In the genomic region with DNA sequence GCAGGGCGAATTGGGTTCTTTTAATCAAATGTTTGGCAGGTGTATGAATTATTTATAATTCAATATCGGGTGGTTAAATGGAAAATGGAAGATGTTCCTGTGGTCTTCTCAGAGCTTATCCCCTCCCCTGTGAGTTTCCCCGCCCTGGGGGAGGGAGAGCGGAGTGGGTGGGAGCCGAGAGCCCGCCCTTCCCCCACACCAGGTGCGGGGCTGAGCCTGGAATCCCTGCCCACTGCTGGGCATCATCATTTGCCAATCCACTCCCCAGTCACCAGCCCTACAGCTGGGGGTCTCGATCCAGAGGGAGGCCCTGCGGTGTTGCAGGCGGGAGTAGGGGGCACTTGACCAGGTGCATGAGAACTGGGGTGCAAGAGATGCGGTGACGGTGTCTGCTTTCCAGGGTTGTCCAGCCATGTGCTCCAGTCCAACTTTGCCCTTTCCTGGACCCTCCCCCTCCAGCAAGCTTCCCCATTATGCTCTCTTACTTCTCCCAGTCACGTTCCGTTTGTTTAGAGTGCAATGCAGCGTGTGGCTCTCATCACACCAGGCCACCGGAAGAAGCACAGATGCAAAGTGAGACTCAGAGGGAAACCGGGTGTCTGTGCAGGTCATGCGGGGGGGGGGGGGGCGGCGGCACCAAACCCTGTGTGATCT, we compare ENCODE assay signal across 13 mouse cellular contexts. TPM values are rescaled to one million over a fixed set of nuclear protein-coding genes. Genes with fewer than 3 reads are reported as not detected.
A peak's percentile ranks its signal among the peaks of the same experiment; 100 is the strongest.
DNase-seq lines count a peak whose midpoint lies in the region; ATAC-seq lines count a peak whose summit lies in the region.
"Had no signal": no experiment of that assay in that cellular context is flagged by ENCODE, and none has a peak within 500 bp of the region (broad histone marks: within the 10 kb centered on the region; RNA-seq: fewer than 3 reads in every experiment).

No protein-coding gene starts in this region.

- peaks cover 77% of the 10 kb centered on the region for H3K27me3 ChIP-seq in neural tube, embryonic 11.5 days (ENCODE audit: control insufficient read depth, insufficient read depth, low read length)
- H3K27me3 ChIP-seq in forebrain, embryonic 15.5 days: peaks cover 11% of the 10 kb centered on the region; the same call in 1 of the 2 replicates
- peaks cover 26% of the 10 kb centered on the region for H3K27me3 ChIP-seq in midbrain, embryonic 11.5 days (ENCODE audit: control insufficient read depth, insufficient read depth, low read length)
- peaks cover 99% of the 10 kb centered on the region for H3K27me3 ChIP-seq in heart, embryonic 10.5 days (ENCODE audit: insufficient read depth, poor library complexity, severe bottlenecking)

- H3K4me1 ChIP-seq in neural tube, embryonic 11.5 days (ENCODE audit: control insufficient read depth, insufficient read depth, low read length): peaks cover 31% of the 10 kb centered on the region
- H3K4me1 ChIP-seq in forebrain, embryonic 15.5 days: peaks cover 41% of the 10 kb centered on the region
- H3K4me1 ChIP-seq in midbrain, embryonic 11.5 days (ENCODE audit: control insufficient read depth, insufficient read depth, low read length): peaks cover 40% of the 10 kb centered on the region
- H3K4me1 ChIP-seq in heart, embryonic 10.5 days: peaks cover 34% of the 10 kb centered on the region
- H3K4me1 ChIP-seq: liver, embryonic 15.5 days had no signal

- peak; percentile 15; the same call in 1 of the 2 replicates for ATAC-seq in neural tube, embryonic 11.5 days (ENCODE audit: insufficient read depth, low FRiP score, low TSS enrichment)
- peak; percentile 30 for ATAC-seq in forebrain, embryonic 15.5 days (replicated peaks)
- peak; percentile 31; the same call in 1 of the 2 replicates for ATAC-seq in midbrain, embryonic 11.5 days (ENCODE audit: low FRiP score)
- no peak for ATAC-seq in activated CD4-positive, CD25-positive, alpha-beta regulatory T cell, adult 4 months

- under 1% methylated on average over 20 of the region's 20 CpGs for WGBS in neural tube, embryonic 11.5 days
- WGBS in forebrain, embryonic 15.5 days: 3% methylated on average over 20 of the region's 20 CpGs
- 1% methylated on average over 20 of the region's 20 CpGs for WGBS in midbrain, embryonic 11.5 days
- 5% methylated on average over 20 of the region's 20 CpGs for WGBS in heart, embryonic 10.5 days

- H3K36me3 ChIP-seq in neural tube, embryonic 11.5 days (ENCODE audit: control insufficient read depth, insufficient read depth, low read length): no peaks in the 10 kb centered on the region
- no peaks in the 10 kb centered on the region for H3K36me3 ChIP-seq in forebrain, embryonic 15.5 days
- no peaks in the 10 kb centered on the region for H3K36me3 ChIP-seq in midbrain, embryonic 11.5 days (ENCODE audit: control insufficient read depth, insufficient read depth, low read length)
- H3K36me3 ChIP-seq in heart, embryonic 10.5 days: no peaks in the 10 kb centered on the region
- H3K36me3 ChIP-seq: liver, embryonic 15.5 days had no signal

- H3K9ac ChIP-seq in neural tube, embryonic 11.5 days (ENCODE audit: low read length): no peak overlapping the region
- H3K9ac ChIP-seq in forebrain, embryonic 15.5 days (replicated peaks): no peak overlapping the region
- peak overlapping the region; percentile 51 for H3K9ac ChIP-seq in midbrain, embryonic 11.5 days (ENCODE audit: low read length)
- H3K9ac ChIP-seq: liver, embryonic 15.5 days had no signal

- 0 out of 2 replicates have a peak overlapping the region, but pooled peaks have one; percentile 34 for H3K27ac ChIP-seq in neural tube, embryonic 11.5 days (ENCODE audit: low read depth, low read length)
- no peak overlapping the region; the same call in 1 of the 2 replicates for H3K27ac ChIP-seq in forebrain, embryonic 15.5 days (replicated peaks)
- peak overlapping the region; percentile 40 for H3K27ac ChIP-seq in midbrain, embryonic 11.5 days (ENCODE audit: low read depth, low read length)
- H3K27ac ChIP-seq in heart, embryonic 10.5 days: no peak overlapping the region
- H3K27ac ChIP-seq: liver, embryonic 15.5 days had no signal

- 0 out of 2 replicates have a peak overlapping the region, but pooled peaks have one; percentile 3 for H3K4me3 ChIP-seq in neural tube, embryonic 11.5 days (ENCODE audit: low read depth, low read length)
- H3K4me3 ChIP-seq in forebrain, embryonic 15.5 days: peak overlapping the region; percentile 1; the same call in 1 of the 2 replicates
- no peak overlapping the region; the same call in 1 of the 2 replicates for H3K4me3 ChIP-seq in midbrain, embryonic 11.5 days (ENCODE audit: low read depth, low read length)
- H3K4me3 ChIP-seq in heart, embryonic 10.5 days: no peak overlapping the region; the same call in 1 of the 2 replicates
- H3K4me3 ChIP-seq: liver, embryonic 15.5 days; megakaryocyte, embryonic 14.5 days had no signal

- peak; percentile 65 for DNase-seq in neural tube, embryonic 11.5 days (ENCODE audit: low spot score)
- no peak for DNase-seq in neural tube, embryonic 10.5 days (ENCODE audit: extremely low spot score, low spot score)
- DNase-seq in midbrain, embryonic 11.5 days (ENCODE audit: low spot score, missing footprints): peak; percentile 94
- DNase-seq in heart, adult 18-20 months: no peak
- no peak for DNase-seq in adrenal gland, adult 8-10 months
- no peak for DNase-seq in heart, embryonic 10.5 days (ENCODE audit: low spot score)
- DNase-seq: cerebellum, adult 18-20 months; gastrocnemius, postnatal 25 days had no signal

- no peaks in the 10 kb centered on the region for H3K9me3 ChIP-seq in neural tube, embryonic 11.5 days (ENCODE audit: control insufficient read depth, low read length)
- no peaks in the 10 kb centered on the region for H3K9me3 ChIP-seq in forebrain, embryonic 15.5 days
- no peaks in the 10 kb centered on the region for H3K9me3 ChIP-seq in midbrain, embryonic 11.5 days (ENCODE audit: control insufficient read depth, low read length)
- H3K9me3 ChIP-seq in heart, embryonic 10.5 days: no peaks in the 10 kb centered on the region
- H3K9me3 ChIP-seq: liver, embryonic 15.5 days; megakaryocyte, embryonic 14.5 days had no signal

- H3K4me2 ChIP-seq in neural tube, embryonic 11.5 days (ENCODE audit: low read depth): peak overlapping the region; percentile 31
- H3K4me2 ChIP-seq in forebrain, embryonic 15.5 days (replicated peaks): peak overlapping the region; percentile 29
- H3K4me2 ChIP-seq in midbrain, embryonic 11.5 days: peak overlapping the region; percentile 40
- H3K4me2 ChIP-seq: liver, embryonic 15.5 days had no signal

RNA-seq across cellular contexts. Expression of a gene that starts 23.1 kb away (rescaled TPM):
- polyA plus RNA-seq in neural tube, embryonic 11.5 days (2014; fragmentation: Nextera tagmentation; extraction: Ambion mirVana): 3.1 and 3.4 TPM in 2 replicates
- 6.0 and 6.1 TPM in 2 replicates for polyA plus RNA-seq in forebrain, embryonic 15.5 days (2015; fragmentation: Nextera tagmentation; extraction: Ambion mirVana)
- polyA plus RNA-seq in midbrain, embryonic 11.5 days (2014; fragmentation: Nextera tagmentation; extraction: Ambion mirVana): 4.8 and 6.4 TPM in 2 replicates
- 1 to 10 TPM in 1 of 2 experiments, under 1 TPM in 1; 0.52 to 1.0 TPM for total RNA-seq in heart, adult 18-20 months (2021)
- total RNA-seq in adrenal gland, adult 8-10 months (2022): 1 to 10 TPM; 1.8 to 3.5 (median 2.5) TPM
- not detected for polyA plus RNA-seq in activated CD4-positive, CD25-positive, alpha-beta regulatory T cell, adult 4 months (2017; shearing (Covaris generic))
- 0.04 and 0.12 TPM in 2 replicates for polyA plus RNA-seq in heart, embryonic 10.5 days (2016; fragmentation: Nextera tagmentation; extraction: Ambion mirVana)
- total RNA-seq: hematopoietic stem cell, adult 5-6 weeks had no signal
- polyA plus RNA-seq: liver, embryonic 15.5 days had no signal

Comparison
In these comparisons a context has a peak if more than half of its experiments do, and no peak if none do; other contexts are left out.
1. DNase-seq: peak in neural tube, embryonic 11.5 days (single experiment) and midbrain, embryonic 11.5 days (single experiment); none in neural tube, embryonic 10.5 days (single experiment), heart, adult 18-20 months (0 of 2), adrenal gland, adult 8-10 months (single experiment) and heart, embryonic 10.5 days (single experiment).
2. H3K27ac ChIP-seq: peak in neural tube, embryonic 11.5 days (single experiment) and midbrain, embryonic 11.5 days (single experiment); none in forebrain, embryonic 15.5 days (single experiment) and heart, embryonic 10.5 days (single experiment).
3. H3K4me3 ChIP-seq: peak in neural tube, embryonic 11.5 days (single experiment) and forebrain, embryonic 15.5 days (single experiment); none in midbrain, embryonic 11.5 days (single experiment) and heart, embryonic 10.5 days (single experiment).
4. Peak in every context shown above with its lines, with median percentiles within 50 percentile points of each other: H3K4me2 ChIP-seq.